Mouse (Mus musculus) 416B (cell line): ENCODE data around the gene Amigo1.

Experiments used
- DNase-seq: peaks from one replicate; pipeline ENCODE4 v3.0.0; 2011; ENCODE audit warnings: low read depth

The Amigo1 gene

DNA sequence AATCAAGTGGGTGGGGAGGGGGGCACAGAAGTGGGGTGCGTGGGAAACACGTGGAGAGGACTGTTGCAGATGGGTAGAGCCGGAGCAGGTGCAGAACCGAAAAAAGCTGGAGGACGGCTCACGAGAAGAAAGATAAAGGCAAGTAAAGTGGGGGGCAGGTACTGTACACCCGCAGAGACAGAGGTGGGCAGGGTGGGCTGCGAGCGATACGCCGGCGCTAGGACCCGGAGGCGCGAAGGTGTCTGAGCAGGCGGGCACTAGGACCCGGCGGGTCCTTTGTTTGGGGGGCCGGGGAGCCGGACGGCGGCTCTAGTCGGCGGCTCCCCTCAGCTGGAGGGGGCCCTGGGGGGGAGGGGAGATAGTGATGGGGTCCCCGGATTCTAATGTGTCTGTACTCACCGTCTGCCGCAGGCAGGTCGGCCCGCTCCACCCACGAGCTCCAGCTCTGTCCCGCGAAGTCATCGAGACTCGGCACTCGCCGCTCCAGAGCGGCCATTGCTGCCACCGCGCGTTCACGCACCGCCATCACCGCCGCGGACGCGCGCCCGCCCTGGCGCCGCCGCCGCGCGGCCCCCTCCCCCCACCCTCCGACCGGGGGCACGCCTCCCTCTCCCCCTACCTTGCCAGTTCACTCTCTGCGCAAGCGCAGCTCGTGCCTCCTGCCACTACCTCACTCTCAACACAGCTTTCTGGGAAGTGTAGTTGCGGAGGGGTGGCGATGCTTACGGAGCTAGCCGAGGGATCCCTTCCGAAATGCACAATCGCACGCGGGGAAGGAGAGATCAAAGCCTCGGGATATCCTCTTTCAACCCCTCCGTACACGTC is 24.0 kb downstream of the Amigo1 start:
- DNase-seq = peak; percentile 96

DNA sequence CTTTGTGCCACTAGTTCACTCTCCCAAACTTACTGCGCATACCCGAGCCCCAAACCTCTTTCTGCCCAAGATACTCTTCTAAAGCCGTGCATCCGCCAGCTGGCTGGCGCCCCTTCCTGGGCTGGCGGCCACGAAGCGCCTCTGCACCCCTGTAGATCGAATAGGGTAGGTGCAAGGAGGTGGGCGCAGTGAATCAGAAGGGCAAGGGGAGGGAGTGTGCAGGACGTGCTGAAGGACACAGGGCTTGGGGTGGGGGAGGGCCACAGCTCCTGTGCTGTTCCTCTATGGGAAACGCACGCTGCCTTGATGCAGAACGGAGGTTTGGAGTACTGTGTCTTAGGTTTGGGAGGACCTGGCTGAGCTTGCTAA is 24.6 kb downstream of the Amigo1 start, which contains the start of gene Atxn7l2:
Gene Atxn7l2, minus strand, starts transcription at position 164 of the 369 bp plus-strand sequence.
- DNase-seq = peak; percentile 85

DNA sequence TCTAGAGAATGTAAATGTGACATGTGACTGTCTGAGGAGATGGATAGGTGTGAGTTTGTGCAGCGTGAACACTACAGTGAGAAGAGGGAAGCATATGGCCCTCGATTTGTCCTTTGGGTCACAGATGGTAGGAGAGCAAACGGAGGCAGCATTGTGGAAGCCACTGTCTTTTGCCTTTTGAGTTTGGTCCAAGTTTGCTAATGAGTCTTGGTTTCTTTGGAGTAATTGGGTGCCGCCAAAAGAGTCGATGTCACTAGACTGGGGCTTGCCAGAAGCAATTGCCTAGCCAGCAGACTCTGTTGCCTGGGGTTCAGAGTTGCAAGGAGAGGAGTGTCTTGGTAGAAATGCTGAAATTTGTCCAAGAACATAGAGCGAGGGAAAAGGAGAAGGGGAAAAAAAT is 25.7 kb downstream of the Amigo1 start:
- DNase-seq = no peak

DNA sequence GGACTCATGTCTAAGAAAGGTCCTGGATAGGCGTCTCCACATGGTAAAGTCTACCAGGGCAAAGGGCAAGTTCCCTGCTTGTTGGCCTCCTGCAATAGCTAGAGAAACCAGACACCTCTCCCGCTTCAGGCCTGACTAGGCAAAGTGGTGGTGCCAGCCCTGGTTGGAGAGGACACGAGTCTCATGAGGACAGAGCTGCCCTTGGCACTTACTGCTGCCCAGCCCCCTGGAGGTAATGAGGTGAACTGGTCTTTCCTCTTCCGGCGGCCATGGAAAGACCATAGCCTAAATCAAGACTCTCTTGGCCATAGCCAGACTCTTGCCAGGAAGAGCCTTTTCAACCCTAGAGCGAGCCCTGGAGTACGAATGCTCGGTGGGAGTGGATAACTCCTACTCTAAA is 26.3 kb downstream of the Amigo1 start:
- no peak for DNase-seq

DNA sequence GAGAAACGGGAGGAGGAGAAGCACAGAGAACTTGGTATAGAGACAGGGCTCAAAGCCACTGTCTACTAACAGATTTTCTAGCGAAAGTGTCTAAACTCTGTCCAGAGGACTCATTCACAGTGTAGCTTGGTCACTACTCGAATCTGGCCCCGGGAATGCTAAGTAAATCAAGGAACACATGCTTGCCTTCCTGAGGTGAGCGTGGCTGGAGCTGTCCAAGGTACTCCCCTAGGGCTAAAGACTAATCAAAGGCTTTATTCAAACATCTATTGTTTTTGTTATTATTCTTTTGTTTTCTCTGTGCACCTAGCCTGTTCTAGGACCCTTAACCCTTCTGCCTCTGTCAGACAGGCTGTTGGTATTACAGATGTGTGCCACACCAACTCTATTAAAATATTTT is 28.6 kb downstream of the Amigo1 start:
- peak; percentile 47 for DNase-seq

DNA sequence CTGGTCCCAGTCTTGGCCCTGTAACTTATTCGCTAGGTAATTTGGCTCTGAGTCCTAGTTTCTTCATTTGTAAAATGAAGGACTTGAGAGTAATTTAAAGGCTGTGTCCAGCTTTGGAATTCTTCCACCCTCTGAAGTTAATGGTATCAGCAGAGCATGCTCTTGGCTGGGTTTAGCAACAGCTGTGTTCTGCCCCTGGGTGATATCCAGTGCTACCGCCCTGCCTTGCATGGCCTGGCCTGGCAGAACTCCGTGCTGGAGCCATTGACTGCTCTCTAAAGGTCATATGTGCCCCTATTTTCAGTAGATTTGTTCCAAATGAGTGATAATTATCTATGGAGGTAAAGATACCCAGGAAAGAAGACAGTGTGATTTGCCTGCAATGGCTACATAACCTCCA is 34.5 kb downstream of the Amigo1 start:
- no peak for DNase-seq

DNA sequence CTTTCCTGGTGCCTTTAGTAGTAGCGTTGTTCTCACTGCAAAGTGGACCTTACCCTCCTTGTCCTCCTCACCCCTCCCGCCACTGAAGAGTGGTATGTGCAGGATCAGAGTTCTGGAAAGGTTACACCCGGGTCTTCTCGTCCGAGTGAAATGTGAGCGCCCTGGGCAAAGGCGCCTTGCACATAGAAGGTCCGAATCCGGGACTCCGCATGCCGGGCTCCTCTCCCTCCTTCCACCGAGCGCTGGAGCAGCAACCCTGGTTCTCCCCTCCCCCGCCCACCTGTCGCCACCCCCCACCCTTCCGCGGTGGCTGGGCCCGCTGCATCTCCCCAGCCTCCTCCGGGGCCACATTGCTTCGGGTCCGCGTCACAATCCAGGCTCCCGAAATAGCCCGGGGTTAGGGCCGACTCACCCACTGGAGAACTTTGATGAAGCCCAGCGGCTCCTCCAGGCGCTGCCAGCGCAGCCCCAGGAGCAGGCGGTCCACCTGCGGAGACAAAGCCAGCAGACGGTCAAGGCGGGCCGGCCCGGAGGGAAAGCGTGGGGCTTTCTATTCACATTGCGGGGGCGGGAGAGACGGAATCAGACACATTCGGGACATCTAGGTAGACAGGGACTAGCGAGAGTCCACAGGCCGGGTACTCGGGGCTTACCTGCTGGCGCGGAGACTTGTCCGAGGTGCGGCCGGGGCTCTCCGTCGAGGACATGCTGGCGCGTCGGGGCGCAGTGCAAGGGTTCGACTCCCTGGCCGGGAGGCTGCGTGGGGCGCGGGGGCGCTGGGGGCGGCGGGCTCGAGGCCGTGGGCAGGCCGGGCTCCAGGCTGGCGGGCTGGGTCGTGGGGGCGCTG is 39.8 kb downstream of the Amigo1 start:
- DNase-seq = no peak

DNA sequence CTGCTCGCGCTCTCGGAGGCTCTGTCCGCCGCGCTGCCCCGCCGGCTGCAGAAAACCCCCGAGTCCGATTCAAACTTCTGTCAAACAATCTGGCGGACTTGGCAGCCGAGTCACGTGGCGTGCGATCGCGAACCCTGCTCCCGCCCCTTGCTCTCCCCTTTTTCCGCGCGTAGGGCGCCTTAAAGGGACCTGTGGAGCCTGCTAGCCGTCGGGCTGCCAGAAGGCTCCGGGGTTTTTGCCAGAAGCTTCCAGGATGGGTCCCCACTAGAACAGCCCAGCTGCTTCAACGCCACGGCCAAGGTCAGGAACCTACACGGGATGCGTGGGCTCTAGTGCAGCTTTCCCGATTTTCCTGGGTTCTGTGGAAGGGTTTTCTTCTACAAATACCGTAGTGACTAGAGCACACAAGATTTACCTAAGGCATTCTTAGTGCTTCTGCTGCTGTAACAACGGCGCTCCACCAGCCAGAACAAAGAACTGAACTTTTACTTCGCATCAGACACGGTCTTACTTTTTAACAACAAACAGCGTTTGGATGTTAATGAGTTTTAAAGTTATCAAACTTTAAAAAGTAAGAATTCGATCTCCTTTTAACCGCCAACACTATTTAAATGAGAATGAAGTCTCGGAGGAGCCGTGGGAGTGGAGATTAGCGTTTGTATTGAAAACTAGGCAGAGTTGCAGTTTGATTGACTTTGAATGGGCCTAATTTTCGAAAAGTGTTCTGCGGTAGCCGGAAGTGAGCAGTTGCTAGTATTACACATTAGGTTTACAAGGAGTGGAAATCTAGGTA is 40.6 kb downstream of the Amigo1 start, which contains the start of gene Sypl2:
Gene Sypl2, minus strand, starts transcription at position 91 of the 793 bp plus-strand sequence.
- DNase-seq = no peak

DNA sequence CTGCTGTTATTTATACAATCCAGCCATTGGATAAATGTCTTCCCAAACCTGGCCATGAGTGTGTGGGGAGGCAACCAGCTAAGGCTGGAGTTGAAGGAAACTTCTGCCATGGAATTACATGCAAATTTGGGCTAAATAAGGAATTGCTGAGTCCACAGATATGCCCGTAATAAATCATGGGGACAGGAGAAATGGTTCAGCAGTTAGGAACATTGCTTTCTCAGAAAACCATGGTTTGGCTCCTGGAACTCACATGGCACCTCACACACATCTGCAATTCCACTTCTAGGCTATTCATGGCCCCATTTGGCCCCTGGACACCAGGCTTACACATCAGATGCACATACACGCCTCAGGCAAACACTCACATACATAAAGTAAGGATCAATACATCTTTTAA is 41.4 kb downstream of the Amigo1 start:
- no peak for DNase-seq

DNA sequence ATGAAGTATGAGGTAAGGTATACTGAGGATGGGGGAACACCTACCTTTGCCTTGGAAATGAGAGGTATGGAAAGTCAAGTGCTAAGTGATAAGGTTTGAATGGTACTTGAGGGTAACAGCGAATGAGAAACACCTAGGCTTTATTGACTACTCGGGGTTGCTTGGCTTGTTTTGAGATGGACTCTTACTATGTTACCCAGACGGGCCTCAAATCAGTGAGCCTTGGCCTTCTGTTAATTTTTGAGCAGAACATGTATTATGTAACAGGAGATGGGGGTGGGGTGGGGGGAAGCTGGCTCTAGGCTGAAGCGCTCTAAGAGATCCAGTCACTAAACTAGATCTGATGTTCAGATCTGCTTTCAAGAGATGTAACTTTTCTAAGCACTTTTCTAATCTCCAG is 45.5 kb downstream of the Amigo1 start:
- no peak for DNase-seq

DNA sequence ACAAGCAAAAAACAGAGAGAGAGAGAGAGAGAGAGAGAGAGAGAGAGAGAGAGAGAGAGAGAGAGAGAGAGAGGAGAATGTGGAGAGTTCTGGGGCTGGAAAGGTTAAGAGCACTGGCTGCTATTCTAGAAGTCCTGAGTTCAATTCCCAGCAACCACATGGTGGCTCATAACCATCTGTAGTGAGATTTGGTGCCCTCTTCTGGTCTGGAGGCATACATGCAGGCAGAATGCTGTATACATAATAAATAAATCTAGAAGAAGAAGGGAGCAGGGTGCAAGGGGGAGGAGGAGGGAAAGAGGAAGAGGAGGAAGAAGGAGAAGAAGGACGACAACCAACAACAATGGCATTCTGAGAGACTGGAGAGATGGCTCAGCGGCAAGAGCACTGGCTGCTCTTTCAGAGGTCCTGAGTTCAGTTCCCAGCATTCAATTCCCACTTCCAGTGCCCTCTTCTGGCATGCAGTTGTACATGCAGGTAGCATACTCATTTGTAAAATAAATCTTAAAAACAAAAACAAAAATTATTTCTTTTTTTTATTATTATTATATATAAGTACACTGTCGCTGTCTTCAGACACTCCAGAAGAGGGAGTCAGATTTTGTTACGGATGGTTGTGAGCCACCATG is 51.5 kb downstream of the Amigo1 start:
- DNase-seq = peak; percentile 29

DNA sequence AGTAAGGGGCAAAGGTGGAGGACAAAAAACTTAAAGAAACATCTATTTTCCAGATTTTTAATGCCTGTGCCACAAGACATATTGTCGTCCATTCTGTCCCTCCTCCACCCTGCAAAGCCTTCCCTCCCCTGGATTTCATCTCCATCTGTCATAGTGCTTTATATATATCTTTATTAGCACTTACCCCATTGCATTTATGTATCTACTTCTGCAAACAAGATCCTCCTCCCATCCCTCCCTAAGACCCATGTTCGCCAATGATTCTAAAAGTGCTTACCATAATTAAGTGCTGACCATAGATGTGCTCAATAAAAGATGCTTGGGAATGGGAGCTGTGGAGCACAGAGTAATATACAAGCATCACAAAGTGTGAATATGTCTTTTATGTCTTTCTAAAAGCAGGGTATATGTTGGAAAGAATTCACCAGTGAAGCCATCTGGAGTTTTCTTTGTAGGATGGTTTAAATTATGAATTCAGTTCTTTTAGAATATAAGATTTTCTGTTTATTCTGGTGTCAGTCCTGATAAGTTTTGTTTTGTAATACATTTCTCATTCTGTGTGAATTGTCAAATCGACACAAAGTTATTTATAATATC is 55.2 kb downstream of the Amigo1 start:
- no peak for DNase-seq
